Mouse (Mus musculus): ENCODE measurements at regions not wholly inside any gene's neighbourhood (a gene's known extent, or its start where the extent isn't known, plus 50 kb on each side); places are given as distances from the start of the nearest gene placed in this dataset.
"Not testable (repeated sequence)": the region's sequence is repeated elsewhere in the genome, so short reads cannot be mapped to it uniquely, and the experiment has no call there.

- no peak for DNase-seq (ENCODE audit: low read depth, low spot score)
Measured at GRCm38 (mm10) chr6:84317026-84317425, 276.7 kb downstream of the Cyp26b1 start.

GRCm38 (mm10) chr6:84315175-84315912 is 278.4 kb downstream of the Cyp26b1 start:
- no peak for DNase-seq (ENCODE audit: low read depth, low spot score)

GRCm38 (mm10) chr6:84313797-84314196 is 279.9 kb downstream of the Cyp26b1 start:
- no peak for DNase-seq (ENCODE audit: low read depth, low spot score)

GRCm38 (mm10) chr6:84310635-84311241 is 283.0 kb downstream of the Cyp26b1 start:
- DNase-seq (ENCODE audit: low read depth, low spot score), result no peak

GRCm38 (mm10) chr6:84307556-84307955 is 286.2 kb downstream of the Cyp26b1 start:
- no peak for DNase-seq (ENCODE audit: low read depth, low spot score)

- no peak for DNase-seq (ENCODE audit: low read depth, low spot score)
Measured at GRCm38 (mm10) chr6:84306585-84306984, 287.1 kb downstream of the Cyp26b1 start.

- no peak for DNase-seq (ENCODE audit: low read depth, low spot score)
Measured at GRCm38 (mm10) chr6:84305093-84305492, 288.6 kb downstream of the Cyp26b1 start.

- not testable (repeated sequence) for DNase-seq (ENCODE audit: low read depth, low spot score)
Measured at GRCm38 (mm10) chr6:84302916-84303315, 290.8 kb downstream of the Cyp26b1 start.

- DNase-seq (ENCODE audit: low read depth, low spot score), result no peak
Measured at GRCm38 (mm10) chr6:84299936-84300335, 291.5 kb downstream of the Dysf start.

- DNase-seq (ENCODE audit: low read depth, low spot score), result no peak
Measured at GRCm38 (mm10) chr6:84299146-84299545, 290.8 kb downstream of the Dysf start.

- DNase-seq (ENCODE audit: low read depth, low spot score), result not testable (repeated sequence)
Measured at GRCm38 (mm10) chr6:84273907-84274306, 265.5 kb downstream of the Dysf start.

- DNase-seq (ENCODE audit: low read depth, low spot score), result no peak
Measured at GRCm38 (mm10) chr6:84272520-84273311, 264.3 kb downstream of the Dysf start.

- no peak for DNase-seq (ENCODE audit: low read depth, low spot score)
Measured at GRCm38 (mm10) chr6:84271966-84272365, 263.6 kb downstream of the Dysf start.

- DNase-seq (ENCODE audit: low read depth, low spot score), result no peak
Measured at GRCm38 (mm10) chr6:84271441-84271840, 263.1 kb downstream of the Dysf start.

- no peak for DNase-seq (ENCODE audit: low read depth, low spot score)
Measured at GRCm38 (mm10) chr6:84270518-84271165, 262.3 kb downstream of the Dysf start.

GRCm38 (mm10) chr6:84269478-84269877 is 261.1 kb downstream of the Dysf start:
- DNase-seq (ENCODE audit: low read depth, low spot score), result no peak

GRCm38 (mm10) chr6:84269023-84269422 is 260.6 kb downstream of the Dysf start:
- DNase-seq (ENCODE audit: low read depth, low spot score), result no peak

GRCm38 (mm10) chr6:84268111-84268510 is 259.7 kb downstream of the Dysf start:
- DNase-seq (ENCODE audit: low read depth, low spot score), result no peak

- no peak for DNase-seq (ENCODE audit: low read depth, low spot score)
Measured at GRCm38 (mm10) chr6:84267526-84267925, 259.1 kb downstream of the Dysf start.

GRCm38 (mm10) chr6:84266736-84267135 is 258.3 kb downstream of the Dysf start:
- no peak for DNase-seq (ENCODE audit: low read depth, low spot score)

- DNase-seq (ENCODE audit: low read depth, low spot score), result no peak
Measured at GRCm38 (mm10) chr6:84264681-84265080, 256.3 kb downstream of the Dysf start.

- DNase-seq (ENCODE audit: low read depth, low spot score), result no peak
Measured at GRCm38 (mm10) chr6:84263686-84264085, 255.3 kb downstream of the Dysf start.
